Mouse (Mus musculus) megakaryocyte progenitor cell, adult 5-6 weeks (primary cell): ENCODE results near the gene Marc2. TPM values are rescaled to one million over a fixed set of nuclear protein-coding genes. Genes with fewer than 3 reads are reported as not detected.

Experiments used
- total RNA-seq, 2 experiments: library from RNA; stranded (forward) in 1 of 2; stranded (reverse) in 1 of 2; fragments of 157-497, 149-512 nt in 1 of 2; fragments of 200-1000 nt in 1 of 2; gene quantifications; 2 replicates each; pipeline versions ENCODE4 v1.2.3 to v1.2.4; 2015 to 2017

Gene Marc2
- total RNA-seq, 2 experiments from 2014 or later, result 72.7 to 227 TPM

Other genes with a start within 250 kb of the Marc2 start
- gene Hlx, start 113.8 kb downstream of the Marc2 start, total RNA-seq (2015), result 11.6 and 14.7 TPM in 2 replicates
- gene Hlx, start 113.8 kb downstream of the Marc2 start, total RNA-seq (2017), result 10.3 and 15.2 TPM in 2 replicates
- 0.49 and 0.67 TPM in 2 replicates for gene Marc1, start 35.1 kb downstream of the Marc2 start, total RNA-seq (2015)
- gene Marc1, start 35.1 kb downstream of the Marc2 start, total RNA-seq (2017), result 0.33 TPM in 1 of 2 replicates, not detected in the other
- gene C130074G19Rik, start 36.8 kb upstream of the Marc2 start, total RNA-seq (2015), result not detected in 2 replicates
- not detected in 2 replicates for gene C130074G19Rik, start 36.8 kb upstream of the Marc2 start, total RNA-seq (2017)
- gene Mark1, start 153.1 kb upstream of the Marc2 start, total RNA-seq (2015), result 0.10 TPM in 1 of 2 replicates, not detected in the other
- gene Mark1, start 153.1 kb upstream of the Marc2 start, total RNA-seq (2017), result not detected in 2 replicates